Mouse (Mus musculus): ENCODE measurements around the gene Enpp5.

Gene Enpp5

GRCm38 (mm10) chr17:44053427-44053826, 25.2 kb upstream of the Enpp5 start:
- no peaks in the 10 kb centered on the region for H3K9me3 ChIP-seq (ENCODE audit: low read length)
- H3K27me3 ChIP-seq (ENCODE audit: insufficient read depth, low read length): no peaks in the 10 kb centered on the region
- no peak overlapping the region for H3K4me3 ChIP-seq (replicated peaks; ENCODE audit: low read length)
- no peaks in the 10 kb centered on the region for H3K4me1 ChIP-seq (replicated peaks; ENCODE audit: low read depth, low read length)
- no peak for TF ChIP-seq POU5F1 (IDR thresholded peaks at IDR 0.05; ENCODE audit: borderline replicate concordance, low read length)
- no peak for TF ChIP-seq NANOG (IDR thresholded peaks at IDR 0.05; ENCODE audit: borderline replicate concordance, low read length)
- TF ChIP-seq CTCF (conservative IDR thresholded peaks at IDR 0.05; ENCODE audit: low read length): no peak
- H3K36me3 ChIP-seq (ENCODE audit: insufficient read depth, low read length): no peaks in the 10 kb centered on the region

- Histone ChIP-seq H3K36me3 (ENCODE audit: insufficient read depth, low read length) (no peaks in the 10 kb centered on the region), H3K4me1 (replicated peaks; ENCODE audit: low read depth, low read length) (no peaks in the 10 kb centered on the region), H3K9me3 (ENCODE audit: low read length) (no peaks in the 10 kb centered on the region), H3K4me3 (replicated peaks; ENCODE audit: low read length) (no peak overlapping the region), H3K27me3 (ENCODE audit: insufficient read depth, low read length) (0 out of 2 replicates have a peak, but pooled peaks cover 3% of the 10 kb centered on the region)
- TF ChIP-seq NANOG (IDR thresholded peaks at IDR 0.05; ENCODE audit: borderline replicate concordance, low read length) (no peak), POU5F1 (IDR thresholded peaks at IDR 0.05; ENCODE audit: borderline replicate concordance, low read length) (no peak), CTCF (conservative IDR thresholded peaks at IDR 0.05; ENCODE audit: low read length) (no peak)
Measured at GRCm38 (mm10) chr17:44057123-44057522, 21.5 kb upstream of the Enpp5 start.

GRCm38 (mm10) chr17:44058145-44058544, 20.5 kb upstream of the Enpp5 start:
- Histone ChIP-seq H3K36me3 (ENCODE audit: insufficient read depth, low read length) (no peaks in the 10 kb centered on the region), H3K4me1 (replicated peaks; ENCODE audit: low read depth, low read length) (no peaks in the 10 kb centered on the region), H3K9me3 (ENCODE audit: low read length) (no peaks in the 10 kb centered on the region), H3K27me3 (ENCODE audit: insufficient read depth, low read length) (0 out of 2 replicates have a peak, but pooled peaks cover 3% of the 10 kb centered on the region), H3K4me3 (replicated peaks; ENCODE audit: low read length) (no peak overlapping the region)
- TF ChIP-seq NANOG (IDR thresholded peaks at IDR 0.05; ENCODE audit: borderline replicate concordance, low read length) (no peak), CTCF (conservative IDR thresholded peaks at IDR 0.05; ENCODE audit: low read length) (no peak), POU5F1 (IDR thresholded peaks at IDR 0.05; ENCODE audit: borderline replicate concordance, low read length) (no peak)

- H3K27me3 ChIP-seq (ENCODE audit: insufficient read depth, low read length): 0 out of 2 replicates have a peak, but pooled peaks cover 3% of the 10 kb centered on the region
- TF ChIP-seq NANOG (IDR thresholded peaks at IDR 0.05; ENCODE audit: borderline replicate concordance, low read length) (no peak), POU5F1 (IDR thresholded peaks at IDR 0.05; ENCODE audit: borderline replicate concordance, low read length) (no peak), CTCF (conservative IDR thresholded peaks at IDR 0.05; ENCODE audit: low read length) (no peak)
- no peaks in the 10 kb centered on the region for H3K36me3 ChIP-seq (ENCODE audit: insufficient read depth, low read length)
- H3K4me1 ChIP-seq (replicated peaks; ENCODE audit: low read depth, low read length): no peaks in the 10 kb centered on the region
- no peak overlapping the region for H3K4me3 ChIP-seq (replicated peaks; ENCODE audit: low read length)
- H3K9me3 ChIP-seq (ENCODE audit: low read length): no peaks in the 10 kb centered on the region
Measured at GRCm38 (mm10) chr17:44060781-44061180, 17.8 kb upstream of the Enpp5 start.

- Histone ChIP-seq H3K36me3 (ENCODE audit: insufficient read depth, low read length) (no peaks in the 10 kb centered on the region), H3K9me3 (ENCODE audit: low read length) (peaks cover 2% of the 10 kb centered on the region; the same call in 1 of the 2 replicates), H3K4me1 (replicated peaks; ENCODE audit: low read depth, low read length) (no peaks in the 10 kb centered on the region), H3K27me3 (ENCODE audit: insufficient read depth, low read length) (0 out of 2 replicates have a peak, but pooled peaks cover 3% of the 10 kb centered on the region), H3K4me3 (replicated peaks; ENCODE audit: low read length) (no peak overlapping the region)
- no peak for TF ChIP-seq POU5F1 (IDR thresholded peaks at IDR 0.05; ENCODE audit: borderline replicate concordance, low read length)
- no peak for TF ChIP-seq CTCF (conservative IDR thresholded peaks at IDR 0.05; ENCODE audit: low read length)
- no peak for TF ChIP-seq NANOG (IDR thresholded peaks at IDR 0.05; ENCODE audit: borderline replicate concordance, low read length)
Measured at GRCm38 (mm10) chr17:44061289-44061890, 17.2 kb upstream of the Enpp5 start.

GRCm38 (mm10) chr17:44068876-44069275, 9.7 kb upstream of the Enpp5 start:
- Histone ChIP-seq H3K36me3 (ENCODE audit: insufficient read depth, low read length) (no peaks in the 10 kb centered on the region), H3K9me3 (ENCODE audit: low read length) (peaks cover 38% of the 10 kb centered on the region), H3K4me1 (replicated peaks; ENCODE audit: low read depth, low read length) (no peaks in the 10 kb centered on the region), H3K4me3 (replicated peaks; ENCODE audit: low read length) (no peak overlapping the region), H3K27me3 (ENCODE audit: insufficient read depth, low read length) (no peaks in the 10 kb centered on the region)
- no peak for TF ChIP-seq NANOG (IDR thresholded peaks at IDR 0.05; ENCODE audit: borderline replicate concordance, low read length)
- no peak for TF ChIP-seq CTCF (conservative IDR thresholded peaks at IDR 0.05; ENCODE audit: low read length)
- no peak for TF ChIP-seq POU5F1 (IDR thresholded peaks at IDR 0.05; ENCODE audit: borderline replicate concordance, low read length)

- H3K27me3 ChIP-seq (ENCODE audit: insufficient read depth, low read length): no peaks in the 10 kb centered on the region
- H3K4me1 ChIP-seq (replicated peaks; ENCODE audit: low read depth, low read length): no peaks in the 10 kb centered on the region
- H3K4me3 ChIP-seq (replicated peaks; ENCODE audit: low read length): no peak overlapping the region
- H3K9me3 ChIP-seq (ENCODE audit: low read length): peaks cover 33% of the 10 kb centered on the region
- no peaks in the 10 kb centered on the region for H3K36me3 ChIP-seq (ENCODE audit: insufficient read depth, low read length)
- TF ChIP-seq POU5F1 (IDR thresholded peaks at IDR 0.05; ENCODE audit: borderline replicate concordance, low read length) (no peak), NANOG (IDR thresholded peaks at IDR 0.05; ENCODE audit: borderline replicate concordance, low read length) (no peak), CTCF (conservative IDR thresholded peaks at IDR 0.05; ENCODE audit: low read length) (no peak)
Measured at GRCm38 (mm10) chr17:44071680-44072079, 6.9 kb upstream of the Enpp5 start.

- Histone ChIP-seq H3K4me3 (replicated peaks; ENCODE audit: low read length) (no peak overlapping the region), H3K27me3 (ENCODE audit: insufficient read depth, low read length) (peaks cover 8% of the 10 kb centered on the region; the same call in 1 of the 2 replicates), H3K9me3 (ENCODE audit: low read length) (peaks cover 12% of the 10 kb centered on the region), H3K36me3 (ENCODE audit: insufficient read depth, low read length) (no peaks in the 10 kb centered on the region), H3K4me1 (replicated peaks; ENCODE audit: low read depth, low read length) (peaks cover 5% of the 10 kb centered on the region; the same call in 1 of the 2 replicates)
- TF ChIP-seq CTCF (conservative IDR thresholded peaks at IDR 0.05; ENCODE audit: low read length) (no peak), NANOG (IDR thresholded peaks at IDR 0.05; ENCODE audit: borderline replicate concordance, low read length) (no peak), POU5F1 (IDR thresholded peaks at IDR 0.05; ENCODE audit: borderline replicate concordance, low read length) (no peak)
Measured at GRCm38 (mm10) chr17:44075601-44076000, 3.0 kb upstream of the Enpp5 start.
